Mouse (Mus musculus): Measurements from ENCODE around the gene Zfp821.

Gene Zfp821

DNA sequence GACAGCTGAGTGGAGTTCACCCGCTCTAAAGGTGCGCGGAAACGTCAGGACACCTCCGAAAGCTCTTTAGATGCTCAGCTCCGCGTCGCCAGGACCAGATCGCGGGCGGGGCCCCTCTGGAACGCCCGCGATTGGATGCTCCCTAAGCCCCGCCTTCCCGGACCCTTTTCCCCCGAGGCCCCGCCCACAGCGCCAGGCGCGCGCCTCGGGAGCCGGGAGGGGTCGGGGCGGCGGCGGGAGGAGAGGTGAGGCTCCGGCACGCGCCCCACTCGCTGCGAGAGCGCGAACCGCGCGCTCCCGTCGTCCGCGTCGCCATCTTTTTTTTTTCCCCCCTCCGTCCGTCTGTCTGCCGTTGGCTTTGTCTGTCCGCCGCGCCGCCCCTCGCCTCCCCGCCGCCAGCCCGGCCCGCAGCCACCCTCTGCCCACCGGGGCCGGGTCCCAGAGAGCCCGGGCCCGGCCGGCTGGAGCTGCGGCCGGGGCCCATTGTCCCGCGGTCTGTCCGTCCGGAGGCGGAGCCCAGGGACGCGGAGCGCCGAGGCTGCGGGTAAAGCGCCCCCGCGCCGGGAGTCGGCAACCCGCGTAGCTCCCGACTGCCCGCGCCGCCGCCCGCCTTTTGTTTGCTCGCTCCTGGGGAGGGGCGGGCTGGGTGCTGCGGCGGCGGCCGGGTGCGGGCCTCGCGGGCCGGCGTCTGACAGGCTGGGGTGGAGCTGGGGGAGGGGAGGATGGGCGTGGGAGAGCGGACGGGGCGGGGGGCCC is at the start of gene Zfp821:
TSS of gene Zfp821 (plus strand) at position 227 of the 756 bp plus-strand sequence.
- in situ Hi-C loops (cut with MboI; ENCODE audit: low sequenced_read_pairs): no loop called here

DNA sequence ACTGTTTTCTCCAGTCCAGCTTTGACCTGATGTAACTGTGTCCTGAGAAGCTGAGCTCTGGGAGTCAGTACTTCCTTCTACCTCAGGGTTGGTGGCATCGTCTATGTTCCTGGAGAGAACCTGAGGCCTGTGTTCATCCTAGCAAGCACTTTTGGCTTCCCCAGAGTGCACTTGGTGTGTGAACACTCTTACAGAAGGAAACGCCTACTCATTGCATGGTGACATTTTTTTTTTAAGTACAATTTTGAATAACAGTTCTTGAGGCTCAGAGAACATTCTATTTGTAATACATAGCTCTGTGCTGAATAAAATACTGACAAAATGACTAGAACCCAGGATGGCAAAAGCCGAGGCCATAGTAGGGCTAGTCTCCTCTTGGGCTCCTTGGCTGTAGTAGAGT is 48.5 kb upstream of the Zfp821 start:
- in situ Hi-C loops (cut with MboI; ENCODE audit: low sequenced_read_pairs): no loop called here

GRCm38 (mm10) chr8:109662328-109662727 is 43.0 kb upstream of the Zfp821 start:
- in situ Hi-C loops (cut with MboI; ENCODE audit: low sequenced_read_pairs): no loop called here

GRCm38 (mm10) chr8:109666616-109667015 is 38.7 kb upstream of the Zfp821 start:
- in situ Hi-C loops (cut with MboI; ENCODE audit: low sequenced_read_pairs): no loop called here

DNA sequence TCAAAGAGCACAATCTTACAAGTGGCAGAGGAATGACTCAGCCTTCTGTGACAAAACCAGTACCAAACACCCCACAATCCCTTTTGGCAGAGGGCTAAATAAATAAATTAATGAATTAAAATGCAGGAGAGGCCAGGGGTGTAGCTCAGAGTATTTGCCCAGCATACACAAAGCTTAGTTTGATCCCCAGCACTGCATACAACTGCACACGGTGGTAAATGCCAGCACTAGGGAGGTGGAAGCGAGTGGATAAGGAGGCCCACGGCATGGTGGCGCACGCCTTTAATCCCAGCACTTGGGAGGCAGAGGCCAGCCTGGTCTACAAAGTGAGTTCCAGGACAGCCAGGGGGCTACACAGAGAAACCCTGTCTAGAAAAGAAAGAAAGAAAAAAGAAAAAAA is 32.7 kb upstream of the Zfp821 start:
- in situ Hi-C loops (cut with MboI; ENCODE audit: low sequenced_read_pairs): no loop called here

DNA sequence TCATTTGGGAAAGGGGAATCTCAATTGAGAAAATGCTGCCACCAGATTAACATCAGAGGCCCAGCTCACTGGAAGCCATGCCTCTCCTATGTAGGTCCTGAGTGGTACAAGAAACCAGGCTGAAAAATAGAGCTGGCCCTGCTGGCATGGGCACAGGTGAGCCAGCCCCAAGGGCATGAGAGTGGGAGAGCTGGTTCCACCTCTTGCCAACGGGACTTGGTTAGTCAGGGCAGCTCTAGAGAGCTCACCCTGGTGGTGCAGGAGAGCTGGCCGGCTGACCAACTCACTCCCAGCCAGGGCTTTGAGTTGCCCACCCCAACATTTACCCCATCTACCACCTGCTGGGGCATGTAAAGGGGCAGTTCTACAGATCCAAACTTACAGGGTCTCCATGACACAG is 31.8 kb upstream of the Zfp821 start:
- in situ Hi-C loops (cut with MboI; ENCODE audit: low sequenced_read_pairs): no loop called here

GRCm38 (mm10) chr8:109675896-109676643 is 29.3 kb upstream of the Zfp821 start:
- in situ Hi-C loops (cut with MboI; ENCODE audit: low sequenced_read_pairs): no loop called here

GRCm38 (mm10) chr8:109681535-109681934 is 23.8 kb upstream of the Zfp821 start:
- in situ Hi-C loops (cut with MboI; ENCODE audit: low sequenced_read_pairs): no loop called here

DNA sequence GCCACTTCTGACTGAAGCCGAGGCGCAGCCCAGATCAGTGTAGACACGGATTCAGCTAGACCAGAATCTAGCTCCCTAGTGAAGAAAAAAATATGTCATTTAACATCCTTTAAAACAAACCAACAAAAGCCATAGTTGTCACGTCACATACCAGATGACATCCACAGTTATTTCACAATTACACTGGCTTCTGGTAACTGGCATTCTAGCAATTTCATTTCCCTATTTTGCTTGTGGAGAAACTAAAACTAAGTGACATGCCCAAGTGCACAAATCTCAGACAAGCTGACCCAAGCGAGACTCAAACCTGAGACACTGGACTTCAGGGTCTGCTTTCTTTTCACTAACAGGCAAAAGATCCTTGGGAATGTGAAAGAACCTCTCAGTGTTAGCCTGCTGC is 23.2 kb upstream of the Zfp821 start:
- in situ Hi-C loops (cut with MboI; ENCODE audit: low sequenced_read_pairs): no loop called here

- in situ Hi-C loops (cut with MboI; ENCODE audit: low sequenced_read_pairs): no loop called here
Measured at GRCm38 (mm10) chr8:109687248-109687647, 18.1 kb upstream of the Zfp821 start.

GRCm38 (mm10) chr8:109691769-109692168 is 13.6 kb upstream of the Zfp821 start:
- in situ Hi-C loops (cut with MboI; ENCODE audit: low sequenced_read_pairs): no loop called here

DNA sequence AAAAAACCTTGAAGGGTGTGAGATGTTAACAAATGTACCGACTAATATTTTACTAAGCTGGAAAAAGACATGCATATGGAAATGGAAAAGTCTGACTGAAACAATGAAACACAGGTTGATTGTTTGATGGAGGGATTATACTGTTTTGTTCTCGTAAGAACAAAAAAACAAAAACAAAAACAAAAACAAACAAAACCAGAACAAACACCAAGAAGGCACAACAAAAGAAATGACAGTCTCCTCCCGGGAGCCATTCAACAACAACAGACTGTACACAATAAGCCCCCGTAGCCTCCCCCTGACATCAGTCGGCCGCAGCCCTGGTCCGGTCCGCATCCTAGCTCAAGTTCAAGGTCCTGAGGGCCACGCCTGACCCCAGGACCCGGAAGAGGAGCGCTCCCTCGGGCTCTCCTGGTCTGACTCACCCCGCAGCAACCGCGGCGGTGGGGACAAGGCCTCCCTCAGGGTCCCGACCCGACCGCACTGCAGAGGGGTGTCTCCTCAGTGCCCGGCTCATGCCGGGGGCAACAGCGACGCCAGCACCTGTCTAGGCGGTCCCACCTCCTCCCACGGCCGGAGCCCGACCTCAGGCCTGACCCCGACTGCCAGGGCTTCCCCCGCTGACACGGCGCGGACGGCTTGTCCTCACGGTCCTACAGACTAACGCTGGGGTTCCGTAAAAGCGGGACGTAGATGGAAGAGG is 12.8 kb upstream of the Zfp821 start:
- in situ Hi-C loops (cut with MboI; ENCODE audit: low sequenced_read_pairs): no loop called here

DNA sequence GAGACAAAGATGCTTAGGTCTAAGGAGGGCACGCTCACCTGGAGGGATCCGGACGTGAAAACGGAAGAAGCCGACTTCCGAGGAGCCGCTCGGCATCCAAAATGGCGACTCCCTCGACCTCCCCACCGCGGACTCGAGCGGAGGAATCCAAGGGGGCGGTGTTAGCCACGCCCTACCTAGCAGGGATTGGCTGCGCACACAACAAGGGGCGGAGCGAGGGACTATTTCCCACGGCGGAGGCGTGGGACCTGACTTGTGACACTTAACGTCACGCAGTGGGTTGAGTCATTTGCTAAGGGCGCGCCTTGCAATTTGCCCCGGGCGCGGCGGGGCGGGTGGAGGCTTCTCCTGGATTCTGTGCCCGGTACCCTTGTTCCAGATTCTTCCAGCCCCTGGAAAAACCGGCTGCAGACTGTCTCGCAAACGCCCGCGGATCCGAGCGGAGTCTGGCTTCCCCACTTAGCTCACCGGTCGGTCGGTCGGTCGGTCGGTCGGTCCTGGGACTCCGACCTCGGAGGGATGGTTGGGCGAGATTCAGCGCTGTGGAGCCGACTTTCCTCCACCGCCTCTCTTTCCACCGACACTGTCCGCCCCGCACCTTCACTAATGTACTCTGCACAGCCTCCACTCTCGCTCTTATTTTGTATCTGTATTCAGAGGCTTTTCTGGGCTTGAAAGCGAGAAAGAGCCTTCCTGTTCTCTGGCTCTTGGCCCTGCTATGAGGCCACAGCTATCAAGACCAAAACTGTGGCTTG is 12.0 kb upstream of the Zfp821 start, which contains the start of gene Ist1:
TSS of gene Ist1 (minus strand) at position 115 of the 755 bp plus-strand sequence.
- in situ Hi-C loops (cut with MboI; ENCODE audit: low sequenced_read_pairs): no loop called here

DNA sequence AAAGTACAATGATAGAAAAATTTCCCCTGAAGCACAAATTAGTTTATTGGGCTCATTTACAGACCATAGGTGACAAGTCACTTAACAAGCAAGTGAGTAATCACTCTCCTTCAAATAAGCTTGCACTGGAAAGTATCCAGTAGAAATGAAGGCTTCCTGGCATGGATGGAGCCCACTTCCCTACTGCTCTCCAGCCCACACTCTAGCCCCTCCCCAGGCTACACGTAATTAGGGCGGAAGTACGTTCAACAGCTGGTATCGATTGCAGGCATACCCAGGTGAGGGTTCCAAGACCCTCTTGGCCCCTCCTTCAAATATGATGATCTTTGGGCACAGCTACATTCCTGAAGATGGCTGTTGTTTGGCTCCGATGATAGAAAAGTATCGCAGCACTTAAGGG is 11.2 kb upstream of the Zfp821 start:
- in situ Hi-C loops (cut with MboI; ENCODE audit: low sequenced_read_pairs): no loop called here

DNA sequence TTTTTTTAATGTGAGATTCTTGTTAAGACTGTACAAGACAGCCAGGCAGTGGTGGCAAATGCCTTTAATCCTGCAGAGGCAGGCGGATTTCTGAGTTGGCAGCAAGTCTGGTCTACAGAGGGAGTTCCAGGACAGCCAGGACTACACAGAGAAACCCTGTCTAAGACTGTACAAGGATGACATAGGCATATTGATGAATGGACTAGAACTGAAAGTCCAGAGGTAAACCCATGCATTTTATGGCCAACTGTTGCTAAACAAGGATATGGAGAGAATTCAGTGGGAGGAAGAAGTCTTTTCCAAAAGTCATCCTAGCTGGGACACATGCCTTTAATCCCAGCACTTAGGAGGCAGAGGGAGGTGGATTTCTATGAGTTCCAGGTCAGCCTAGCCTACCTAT is 7.6 kb upstream of the Zfp821 start:
- in situ Hi-C loops (cut with MboI; ENCODE audit: low sequenced_read_pairs): no loop called here

DNA sequence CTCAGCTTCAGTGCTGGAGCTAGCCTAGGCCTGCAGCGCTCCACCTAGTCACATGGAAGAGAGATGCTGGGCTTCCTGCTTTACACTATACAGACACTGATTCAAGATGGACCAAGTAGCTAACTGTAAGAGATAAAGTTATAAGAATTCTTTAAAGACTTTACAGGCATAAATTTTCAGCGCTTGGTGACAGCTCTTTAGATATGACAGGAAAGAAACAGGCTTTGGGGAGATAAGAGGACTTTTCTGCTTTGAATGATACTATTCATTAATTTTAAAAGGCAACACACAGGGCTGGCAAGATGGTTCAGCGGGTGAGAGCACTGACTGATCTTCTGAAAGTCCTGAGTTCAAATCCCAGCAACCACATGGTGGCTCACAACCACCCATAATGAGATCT is 6.9 kb upstream of the Zfp821 start:
- in situ Hi-C loops (cut with MboI; ENCODE audit: low sequenced_read_pairs): no loop called here

DNA sequence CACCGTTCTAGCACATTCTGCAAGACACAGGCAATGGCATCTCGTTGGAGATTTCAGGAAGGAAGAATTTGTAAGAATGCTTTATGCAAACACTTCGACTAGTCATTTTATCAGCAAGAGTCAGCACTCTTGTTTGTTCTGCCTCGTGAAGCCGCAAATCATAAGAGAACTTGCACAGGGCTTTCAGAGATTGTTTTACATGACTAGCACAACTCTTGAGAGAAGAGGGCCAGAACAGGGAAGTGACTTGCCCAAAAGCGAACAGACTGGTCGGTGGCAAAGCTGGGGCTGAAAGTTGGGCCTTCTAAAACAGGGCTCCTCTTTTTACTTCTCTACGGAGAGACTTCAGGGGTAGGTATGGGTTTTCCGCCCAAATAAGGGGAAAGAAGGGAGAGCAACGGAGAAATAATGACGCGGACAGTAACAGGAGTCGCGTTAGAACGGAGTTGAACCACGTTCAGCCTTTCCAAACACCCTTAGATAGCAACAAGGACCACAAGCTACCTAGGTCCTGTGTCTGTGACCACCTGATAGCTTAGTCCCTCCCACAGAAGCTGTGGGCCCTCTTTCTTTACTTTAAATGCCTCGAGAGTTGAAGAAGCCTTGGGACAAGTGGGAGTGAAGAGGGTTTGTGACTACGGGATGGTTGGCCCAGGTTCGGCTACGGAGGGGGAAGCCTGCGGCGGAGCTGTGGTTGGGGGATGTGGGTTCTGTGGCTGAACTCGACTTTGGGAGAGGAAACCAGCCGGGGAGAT is 604 bp upstream of the Zfp821 start:
- in situ Hi-C loops (cut with MboI; ENCODE audit: low sequenced_read_pairs): no loop called here

DNA sequence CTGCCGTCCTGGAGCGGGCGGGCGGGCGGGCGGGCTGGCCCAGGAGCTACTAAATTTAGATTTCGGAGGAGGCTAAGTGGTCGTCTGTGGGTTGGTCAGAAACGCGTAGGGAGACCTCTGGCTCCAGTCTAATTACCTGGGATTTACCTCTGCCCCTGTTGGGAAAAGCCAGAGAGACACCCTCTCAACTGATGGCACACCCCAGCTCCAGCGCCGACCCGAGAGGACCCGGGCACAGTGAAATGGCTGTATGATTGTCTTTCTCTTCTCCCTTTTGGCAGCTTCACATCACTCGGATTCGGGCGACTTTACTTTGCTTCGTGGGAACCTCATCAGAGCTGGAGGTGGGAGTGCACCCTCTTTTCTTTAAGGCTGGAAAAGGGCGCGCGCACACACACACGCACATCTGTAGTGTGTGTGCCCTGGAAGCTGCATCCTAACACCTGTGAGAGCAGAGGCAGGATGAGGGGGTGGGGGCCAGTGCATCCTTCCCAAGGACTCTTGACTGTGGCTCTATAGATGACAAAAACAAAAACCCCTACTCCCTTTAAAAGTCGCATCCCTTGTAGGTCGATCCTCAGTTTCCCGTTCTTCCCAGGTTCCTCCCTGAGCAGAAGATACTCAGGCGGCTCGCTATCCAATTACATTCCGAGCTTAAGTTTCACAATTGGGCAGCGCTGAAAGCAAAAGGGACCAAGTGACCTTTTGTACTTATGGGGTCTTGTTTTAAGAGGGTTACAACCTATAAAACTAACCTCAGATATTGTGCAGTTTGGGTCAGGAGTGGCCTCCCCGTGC is 929 bp downstream of the Zfp821 start:
- in situ Hi-C loops (cut with MboI; ENCODE audit: low sequenced_read_pairs): no loop called here

DNA sequence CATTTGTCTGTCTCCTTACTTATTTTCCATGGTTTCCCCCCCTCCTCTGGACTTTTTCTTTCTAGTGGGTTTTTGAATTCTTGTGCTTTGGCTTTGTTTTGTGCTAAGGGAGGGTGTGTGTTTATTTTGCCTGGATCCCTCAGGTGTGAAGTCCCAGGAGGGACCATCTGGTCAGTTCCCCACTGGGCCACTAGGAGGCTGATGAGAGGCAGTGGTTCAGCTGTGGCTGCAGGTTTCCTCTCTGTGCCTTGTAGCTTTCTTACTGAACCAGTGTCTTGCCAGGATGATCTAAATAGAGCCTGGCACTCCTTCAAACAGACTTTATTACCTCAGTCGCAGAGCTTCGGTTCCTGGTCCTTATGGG is 1.5 kb downstream of the Zfp821 start:
- in situ Hi-C loops (cut with MboI; ENCODE audit: low sequenced_read_pairs): no loop called here

DNA sequence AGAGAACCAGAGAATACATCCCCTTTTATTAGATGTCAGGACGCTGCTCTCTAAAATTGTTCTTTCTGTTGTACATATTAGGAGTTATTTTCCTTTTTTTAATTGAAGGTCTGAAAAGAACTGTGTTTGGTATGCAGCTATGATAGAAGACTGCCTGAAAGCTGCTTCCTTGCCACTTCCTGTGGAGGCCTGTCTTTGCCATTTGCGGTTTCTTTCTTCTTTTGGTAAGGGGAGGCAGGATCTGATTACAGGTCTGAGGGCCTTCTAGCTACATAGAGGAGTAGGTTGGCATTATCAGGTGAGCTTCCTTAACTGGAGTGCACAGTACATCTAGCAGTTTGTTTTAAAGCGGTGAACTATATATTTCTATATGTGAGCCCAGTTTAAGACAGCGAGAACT is 2.6 kb downstream of the Zfp821 start:
- in situ Hi-C loops (cut with MboI; ENCODE audit: low sequenced_read_pairs): no loop called here

Data from CH12F3 (cell line).